Mouse (Mus musculus): ENCODE results near the gene Nhsl2. TPM values are rescaled to one million over a fixed set of nuclear protein-coding genes. Genes with fewer than 3 reads are reported as not detected.

Nhsl2 gene
- polyA plus RNA-seq, 1 experiment from 2014 or later = 1.3 TPM

DNA sequence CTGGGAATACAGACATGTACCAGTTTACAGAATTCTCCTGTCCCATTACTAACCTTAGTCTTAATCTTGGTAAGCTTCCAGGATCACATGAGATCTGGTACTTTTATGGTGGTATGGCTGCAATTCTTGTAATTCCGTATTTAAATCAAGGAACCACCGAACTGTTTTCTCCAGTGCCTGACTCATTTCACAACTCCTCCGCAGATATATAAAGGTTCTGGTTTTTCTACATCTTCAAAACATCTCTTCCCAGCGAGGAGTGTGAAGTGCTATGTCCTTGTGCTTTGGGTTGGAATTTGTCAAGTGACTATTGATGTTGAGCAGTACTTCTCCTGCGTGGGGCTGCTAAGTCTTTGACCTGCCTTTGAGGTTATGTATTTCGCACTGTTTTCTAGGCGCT lies 44.6 kb downstream of the Nhsl2 start:
- Histone ChIP-seq H3K36me3 (ENCODE audit: control insufficient read depth, insufficient read depth) (no peaks in the 10 kb centered on the region), H3K4me2 (replicated peaks; ENCODE audit: low read depth) (no peak overlapping the region), H3K4me1 (replicated peaks; ENCODE audit: control insufficient read depth, insufficient read depth, low read length) (no peaks in the 10 kb centered on the region), H3K4me3 (ENCODE audit: low read depth, low read length) (no peak overlapping the region), H3K9ac (ENCODE audit: low read depth, low read length) (no peak overlapping the region), H3K9me3 (ENCODE audit: control insufficient read depth) (no peaks in the 10 kb centered on the region), H3K27me3 (replicated peaks; ENCODE audit: control insufficient read depth, insufficient read depth, low read length) (no peaks in the 10 kb centered on the region), H3K27ac (ENCODE audit: low read depth, low read length) (no peak overlapping the region)
- no peak for TF ChIP-seq CTCF (IDR thresholded peaks at IDR 0.05; ENCODE audit: low read depth)
- no peak for ATAC-seq
- 77% methylated on average over 7 of the region's 7 CpGs for WGBS

DNA sequence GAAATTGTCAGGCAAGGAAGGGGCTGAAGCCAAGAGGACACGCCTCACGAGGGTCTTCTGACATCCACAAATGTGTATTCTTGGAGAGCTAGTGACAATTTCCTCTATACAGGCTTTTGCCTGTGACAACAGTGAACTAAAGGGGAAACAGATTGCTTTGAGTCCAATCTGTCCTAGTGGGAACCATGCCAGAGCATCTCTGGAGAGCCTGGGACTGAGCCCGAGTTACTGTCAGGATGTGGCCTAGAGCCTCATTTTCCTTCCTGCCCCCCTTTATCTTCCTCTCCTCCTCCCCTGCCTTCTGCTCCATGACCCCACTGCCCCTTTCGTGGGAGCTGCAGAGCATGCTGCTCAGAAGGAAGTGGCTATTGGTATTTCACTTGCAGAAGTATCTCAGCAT lies 49.2 kb downstream of the Nhsl2 start:
- H3K4me1 ChIP-seq (replicated peaks; ENCODE audit: control insufficient read depth, insufficient read depth, low read length) = no peaks in the 10 kb centered on the region
- ATAC-seq = no peak
- 63% methylated on average over 4 of the region's 4 CpGs for WGBS
- H3K27me3 ChIP-seq (replicated peaks; ENCODE audit: control insufficient read depth, insufficient read depth, low read length) = no peaks in the 10 kb centered on the region
- no peaks in the 10 kb centered on the region for H3K36me3 ChIP-seq (ENCODE audit: control insufficient read depth, insufficient read depth)
- no peak for TF ChIP-seq CTCF (IDR thresholded peaks at IDR 0.05; ENCODE audit: low read depth)
- H3K9me3 ChIP-seq (ENCODE audit: control insufficient read depth) = no peaks in the 10 kb centered on the region
- H3K9ac ChIP-seq (ENCODE audit: low read depth, low read length) = no peak overlapping the region
- H3K4me2 ChIP-seq (replicated peaks; ENCODE audit: low read depth) = no peak overlapping the region
- no peak overlapping the region for H3K4me3 ChIP-seq (ENCODE audit: low read depth, low read length)
- H3K27ac ChIP-seq (ENCODE audit: low read depth, low read length) = no peak overlapping the region

DNA sequence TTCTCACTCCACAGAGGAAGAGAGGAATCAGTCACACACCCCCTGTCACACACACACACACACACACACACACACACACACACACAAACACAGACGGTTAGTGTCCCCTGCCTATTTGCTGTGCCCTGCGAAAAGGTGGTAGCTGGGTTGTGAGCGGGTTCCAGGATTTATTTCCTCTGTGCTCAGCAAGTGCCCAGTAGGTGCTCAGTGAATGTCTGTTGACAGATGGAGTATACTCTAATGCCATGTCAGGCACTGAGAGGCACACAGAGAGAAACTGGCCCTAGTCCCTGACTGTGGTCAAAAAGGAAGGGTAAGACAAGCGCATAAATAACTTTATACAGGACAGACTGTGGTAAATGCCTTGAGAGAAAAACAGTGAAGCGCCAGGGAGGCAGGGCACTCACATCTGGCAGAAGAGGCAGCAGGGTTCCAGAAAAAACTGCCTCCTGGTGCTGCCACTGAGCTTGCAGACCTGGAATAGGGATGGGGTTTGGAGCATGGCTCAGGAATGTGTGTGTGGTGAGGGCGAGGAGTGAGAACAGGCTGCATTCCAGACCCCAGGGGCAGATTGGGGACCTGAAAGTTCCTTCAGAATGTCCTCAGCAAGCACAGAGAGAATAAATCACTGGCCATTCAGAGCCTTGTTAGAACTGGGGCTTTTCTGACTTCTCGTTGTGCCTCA lies 52.8 kb downstream of the Nhsl2 start:
- Histone ChIP-seq H3K27ac (ENCODE audit: low read depth, low read length) (no peak overlapping the region), H3K4me1 (replicated peaks; ENCODE audit: control insufficient read depth, insufficient read depth, low read length) (no peaks in the 10 kb centered on the region), H3K4me3 (ENCODE audit: low read depth, low read length) (no peak overlapping the region), H3K4me2 (replicated peaks; ENCODE audit: low read depth) (no peak overlapping the region), H3K27me3 (replicated peaks; ENCODE audit: control insufficient read depth, insufficient read depth, low read length) (no peaks in the 10 kb centered on the region), H3K9ac (ENCODE audit: low read depth, low read length) (no peak overlapping the region), H3K9me3 (ENCODE audit: control insufficient read depth) (no peaks in the 10 kb centered on the region), H3K36me3 (ENCODE audit: control insufficient read depth, insufficient read depth) (no peaks in the 10 kb centered on the region)
- ATAC-seq = no peak
- WGBS = 77% methylated on average over 7 of the region's 7 CpGs
- no peak for TF ChIP-seq CTCF (IDR thresholded peaks at IDR 0.05; ENCODE audit: low read depth)

DNA sequence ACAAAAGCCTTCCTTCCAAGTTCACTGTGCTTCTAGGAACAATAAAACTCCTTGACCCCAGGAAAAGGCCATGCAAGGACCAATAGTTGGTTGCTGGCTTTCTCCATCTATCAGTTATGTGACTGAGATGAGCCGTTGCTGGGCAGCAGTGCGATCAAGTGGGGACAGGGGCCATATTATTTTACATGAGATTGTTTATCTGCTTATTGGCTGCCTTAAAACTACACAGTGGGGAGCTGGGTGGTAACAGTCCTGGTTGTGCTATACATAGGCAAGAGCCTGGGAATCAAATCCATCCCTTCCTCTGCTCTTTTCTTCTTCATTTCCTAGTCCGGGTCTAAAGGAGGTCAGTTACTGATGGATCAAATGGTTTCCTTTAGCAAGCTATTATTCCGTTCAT lies 53.4 kb downstream of the Nhsl2 start:
- no peak overlapping the region for H3K4me3 ChIP-seq (ENCODE audit: low read depth, low read length)
- H3K9me3 ChIP-seq (ENCODE audit: control insufficient read depth) = no peaks in the 10 kb centered on the region
- no peak overlapping the region for H3K4me2 ChIP-seq (replicated peaks; ENCODE audit: low read depth)
- WGBS = 83% methylated on average over 4 of the region's 4 CpGs
- no peak for ATAC-seq
- H3K27me3 ChIP-seq (replicated peaks; ENCODE audit: control insufficient read depth, insufficient read depth, low read length) = peaks cover under 1% of the 10 kb centered on the region; the same call in 1 of the 2 replicates
- no peak overlapping the region for H3K9ac ChIP-seq (ENCODE audit: low read depth, low read length)
- TF ChIP-seq CTCF (IDR thresholded peaks at IDR 0.05; ENCODE audit: low read depth) = no peak
- no peaks in the 10 kb centered on the region for H3K4me1 ChIP-seq (replicated peaks; ENCODE audit: control insufficient read depth, insufficient read depth, low read length)
- no peak overlapping the region for H3K27ac ChIP-seq (ENCODE audit: low read depth, low read length)
- H3K36me3 ChIP-seq (ENCODE audit: control insufficient read depth, insufficient read depth) = no peaks in the 10 kb centered on the region

DNA sequence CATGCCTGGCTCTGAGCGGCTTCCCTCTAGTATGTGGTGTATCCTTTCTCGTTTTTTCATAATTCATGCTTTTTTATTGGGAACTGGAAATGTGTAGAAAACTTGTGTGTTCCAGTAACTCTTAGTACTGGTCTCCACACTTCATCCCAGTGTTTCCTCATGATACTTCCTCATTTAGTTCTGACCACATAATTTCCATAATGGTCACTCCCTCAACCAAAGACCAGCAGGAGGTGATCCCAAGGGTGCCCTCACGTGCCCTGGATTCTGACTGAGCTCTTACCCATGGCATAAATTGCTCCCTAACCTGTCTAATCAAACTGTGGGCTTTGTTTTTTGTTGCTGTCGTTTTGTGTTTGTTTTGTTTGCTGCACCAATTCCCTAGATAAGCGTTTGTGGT lies 58.1 kb downstream of the Nhsl2 start:
- Histone ChIP-seq H3K4me2 (replicated peaks; ENCODE audit: low read depth) (no peak overlapping the region), H3K27me3 (replicated peaks; ENCODE audit: control insufficient read depth, insufficient read depth, low read length) (peaks cover 4% of the 10 kb centered on the region; the same call in 1 of the 2 replicates), H3K4me1 (replicated peaks; ENCODE audit: control insufficient read depth, insufficient read depth, low read length) (no peaks in the 10 kb centered on the region), H3K4me3 (ENCODE audit: low read depth, low read length) (no peak overlapping the region), H3K9me3 (ENCODE audit: control insufficient read depth) (no peaks in the 10 kb centered on the region), H3K27ac (ENCODE audit: low read depth, low read length) (no peak overlapping the region), H3K36me3 (ENCODE audit: control insufficient read depth, insufficient read depth) (no peaks in the 10 kb centered on the region), H3K9ac (ENCODE audit: low read depth, low read length) (no peak overlapping the region)
- ATAC-seq = no peak
- WGBS = 59% methylated on average over 5 of the region's 5 CpGs
- no peak for TF ChIP-seq CTCF (IDR thresholded peaks at IDR 0.05; ENCODE audit: low read depth)

DNA sequence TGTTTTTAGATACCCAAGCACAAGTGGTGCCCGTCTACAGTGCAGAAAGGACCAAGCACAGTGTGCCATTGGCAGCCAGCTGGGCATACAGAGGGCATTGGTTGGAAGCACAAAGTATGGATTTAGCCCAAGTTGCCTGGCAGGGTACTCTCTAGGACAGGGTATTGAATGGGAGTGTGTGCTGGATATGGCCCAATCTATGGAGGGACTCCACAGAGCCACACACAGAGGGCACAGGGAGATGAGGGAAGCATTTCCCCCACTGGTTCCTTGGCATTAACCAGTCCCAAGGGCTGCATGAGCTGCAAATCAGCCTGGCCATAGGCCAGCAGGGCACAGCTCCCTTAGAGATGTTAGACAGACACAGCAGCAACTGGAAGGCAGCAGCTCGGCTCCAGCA lies 79.9 kb downstream of the Nhsl2 start:
- no peak for TF ChIP-seq CTCF (IDR thresholded peaks at IDR 0.05; ENCODE audit: low read depth)
- Histone ChIP-seq H3K4me2 (replicated peaks; ENCODE audit: low read depth) (no peak overlapping the region), H3K4me1 (replicated peaks; ENCODE audit: control insufficient read depth, insufficient read depth, low read length) (no peaks in the 10 kb centered on the region), H3K4me3 (ENCODE audit: low read depth, low read length) (no peak overlapping the region), H3K9me3 (ENCODE audit: control insufficient read depth) (no peaks in the 10 kb centered on the region), H3K36me3 (ENCODE audit: control insufficient read depth, insufficient read depth) (no peaks in the 10 kb centered on the region), H3K27me3 (replicated peaks; ENCODE audit: control insufficient read depth, insufficient read depth, low read length) (no peaks in the 10 kb centered on the region; the same call in 1 of the 2 replicates), H3K9ac (ENCODE audit: low read depth, low read length) (no peak overlapping the region), H3K27ac (ENCODE audit: low read depth, low read length) (no peak overlapping the region)
- WGBS = 71% methylated on average over 2 of the region's 2 CpGs
- ATAC-seq = no peak
